Mouse (Mus musculus): ENCODE measurements around the gene Bach2.

The Bach2 gene

DNA sequence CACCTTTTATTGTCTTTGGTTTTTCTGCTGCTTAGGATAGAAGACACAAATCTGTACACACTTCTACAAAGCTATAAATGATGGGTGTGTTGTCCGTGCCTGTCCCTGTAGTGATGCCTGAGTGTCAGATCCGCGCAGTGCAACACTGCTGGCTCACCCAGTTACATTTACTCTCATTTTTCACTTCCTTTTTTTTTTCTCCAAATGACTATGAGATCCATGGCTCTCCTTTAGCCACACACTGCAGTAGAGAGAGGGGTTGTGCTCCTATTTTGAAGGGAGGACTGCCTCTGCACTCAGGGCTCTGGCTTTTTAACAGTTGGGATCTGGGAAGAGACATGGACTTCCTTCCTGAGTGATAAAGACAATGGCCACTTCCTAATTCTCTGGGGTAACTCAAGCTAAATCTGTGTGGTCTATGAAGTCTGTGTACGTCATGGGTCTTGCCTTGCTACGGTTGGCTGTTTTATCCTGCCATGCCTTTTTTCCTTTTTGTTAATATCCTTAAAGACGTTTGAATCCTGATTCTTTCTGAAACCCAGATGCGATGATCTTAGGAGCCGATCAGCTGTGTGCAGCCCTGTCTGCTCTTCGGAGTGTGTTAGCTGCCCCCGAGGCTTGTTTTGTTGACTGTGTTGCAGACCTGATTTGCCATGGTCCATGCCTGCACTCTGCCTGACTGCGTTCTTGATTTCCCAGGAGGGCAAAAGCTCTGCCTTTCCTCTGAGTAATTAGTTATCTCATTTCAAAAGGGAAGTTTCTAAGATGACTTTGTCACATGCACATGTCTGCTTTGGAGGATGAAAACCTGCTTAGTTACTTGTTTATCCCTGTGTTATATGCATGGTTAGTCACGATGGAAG lies 120.2 kb downstream of the Bach2 start:
- peak in 1 of 2 experiments; percentile 60 for DNase-seq (ENCODE audit: low spot score in 2 of 2)

DNA sequence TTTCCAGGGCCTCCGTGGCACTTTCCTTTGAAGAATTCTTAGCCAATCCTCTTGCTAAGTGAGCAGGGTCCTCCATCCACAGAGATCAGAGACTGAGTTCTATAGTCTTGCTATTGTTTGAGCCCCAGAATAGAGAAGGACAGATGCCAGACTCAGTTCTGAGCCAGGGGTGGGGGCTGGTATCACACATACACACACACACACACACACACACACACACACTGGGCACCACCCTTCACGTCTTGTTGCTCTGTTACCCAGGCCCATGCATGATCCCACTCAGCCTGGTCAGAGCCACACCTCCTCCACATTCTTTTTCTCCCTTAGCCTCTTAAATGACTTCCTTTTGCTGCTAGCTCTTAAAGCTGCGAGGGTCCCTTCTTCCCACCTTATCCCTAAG lies 121.0 kb downstream of the Bach2 start:
- no peak for DNase-seq (ENCODE audit: low spot score in 2 of 2)

DNA sequence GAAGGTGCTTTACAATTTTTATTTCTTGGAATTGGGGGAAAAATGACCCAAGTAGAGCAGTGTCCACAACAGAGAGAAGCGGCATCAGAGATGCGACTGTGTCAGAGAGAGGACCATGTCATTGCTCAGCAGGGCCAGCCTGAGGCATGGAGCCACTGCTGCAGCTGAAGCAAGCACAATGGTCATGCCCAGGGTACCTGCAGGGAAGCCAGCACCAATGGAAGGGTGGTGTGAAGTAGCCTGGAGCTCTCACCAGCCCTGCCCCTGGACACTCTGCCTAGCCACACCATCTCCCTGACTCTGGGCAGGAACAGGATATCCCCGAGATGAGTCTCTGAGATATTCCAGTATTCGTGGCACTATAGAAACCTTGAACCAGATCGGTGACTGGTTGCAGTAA lies 121.9 kb downstream of the Bach2 start:
- DNase-seq (ENCODE audit: low spot score in 2 of 2), result no peak

DNA sequence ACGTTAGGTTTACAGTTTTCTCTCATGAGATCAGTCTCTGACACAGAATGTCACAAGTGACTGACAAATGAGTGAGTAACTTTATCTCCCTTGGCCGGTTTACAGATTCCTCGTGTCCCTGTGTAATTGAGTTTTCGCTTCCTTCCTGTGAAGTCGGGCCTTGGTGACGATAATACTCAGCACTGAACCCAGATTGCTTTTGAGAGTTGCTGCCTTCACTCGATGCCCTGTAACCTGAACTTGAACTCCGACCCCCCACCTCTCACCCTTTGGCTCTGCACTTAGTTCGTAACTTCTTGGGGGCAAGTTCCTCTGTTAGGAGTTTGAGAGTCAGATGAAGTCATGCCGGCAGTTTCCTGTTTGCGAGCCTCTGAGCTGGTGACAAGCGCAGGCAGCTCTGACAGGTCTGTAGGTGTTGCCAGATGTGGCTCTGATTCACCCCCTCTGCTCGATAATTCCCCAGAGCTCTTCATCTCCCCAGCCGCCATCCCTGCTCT lies 124.9 kb downstream of the Bach2 start:
- DNase-seq (ENCODE audit: low spot score in 2 of 2), result peak; percentile 87 to 88

DNA sequence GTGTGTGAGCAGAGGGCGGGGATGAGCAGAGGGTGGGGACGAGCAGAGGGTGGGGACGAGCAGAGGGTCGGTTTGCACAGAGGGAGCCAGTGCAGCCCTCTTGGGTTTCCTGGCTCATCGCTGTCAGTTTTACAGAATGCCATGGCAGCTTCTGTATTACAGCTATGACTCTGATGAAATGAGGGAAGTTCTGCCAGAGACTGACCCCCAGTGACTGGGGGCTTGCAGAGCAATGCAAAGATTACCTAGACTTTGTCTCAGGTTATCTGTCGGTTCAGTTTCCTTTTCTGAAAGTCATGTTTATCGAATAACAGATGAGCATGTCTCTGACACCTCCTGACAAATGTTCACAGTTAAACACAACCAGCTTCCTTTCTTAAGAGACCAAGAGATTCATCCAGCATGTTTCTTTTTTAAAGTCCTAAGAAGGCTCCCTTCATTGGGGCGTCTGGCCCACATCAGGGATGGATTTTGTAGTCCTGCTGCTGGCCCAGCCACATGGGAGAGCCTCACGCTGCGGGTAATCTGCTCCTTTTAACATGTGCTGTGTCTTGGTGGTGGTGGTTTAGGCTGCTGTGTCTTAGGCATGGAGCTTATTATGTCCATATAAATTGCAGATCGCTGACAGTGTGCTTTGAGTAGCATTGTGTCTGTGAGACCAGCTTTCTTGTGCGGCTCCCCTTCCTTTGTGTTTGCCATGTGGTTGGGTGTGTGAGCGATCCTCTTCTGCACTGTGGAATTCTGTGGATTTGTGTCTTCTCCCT lies 126.7 kb downstream of the Bach2 start:
- DNase-seq (ENCODE audit: low spot score in 2 of 2), result peak; percentile 29 to 50

DNA sequence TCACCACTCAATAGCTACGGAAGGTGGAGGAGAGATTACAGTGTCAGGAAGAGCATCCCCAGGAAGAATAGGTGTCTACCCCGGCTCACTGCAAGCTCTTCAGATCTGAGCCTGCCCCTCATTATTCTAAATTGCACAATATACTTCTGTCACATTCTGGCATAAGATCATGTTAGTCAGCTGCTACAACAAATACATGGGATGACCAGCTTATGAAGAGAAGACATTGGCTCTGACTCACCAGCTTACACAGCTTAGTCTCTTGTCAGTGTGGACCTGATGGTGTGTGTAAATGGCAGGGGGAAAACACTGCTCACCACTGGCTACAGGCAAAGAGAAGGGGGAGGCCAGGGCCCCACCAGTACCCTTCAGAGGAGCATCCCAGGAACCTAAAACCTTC lies 127.6 kb downstream of the Bach2 start:
- no peak for DNase-seq (ENCODE audit: low spot score in 2 of 2)

DNA sequence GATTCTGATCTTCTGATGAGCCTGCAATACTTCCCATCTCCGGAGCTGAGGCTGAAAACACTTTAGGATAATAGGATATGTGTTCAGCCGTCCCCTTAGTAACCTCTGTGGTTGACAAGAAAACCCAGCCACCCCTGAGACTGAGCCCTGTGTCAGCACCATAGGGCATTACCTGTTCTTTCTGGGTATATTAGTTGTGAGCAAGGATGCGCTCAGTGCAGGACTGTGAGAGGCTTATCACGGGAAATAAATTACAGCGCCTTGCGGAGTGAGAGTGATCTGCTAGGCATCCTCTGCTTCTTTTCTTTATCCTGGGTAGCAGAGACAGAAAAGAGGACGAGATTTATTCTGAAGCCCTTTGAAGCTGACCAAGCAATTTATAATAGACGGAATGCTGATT lies 129.7 kb downstream of the Bach2 start:
- no peak for DNase-seq (ENCODE audit: low spot score in 2 of 2)

DNA sequence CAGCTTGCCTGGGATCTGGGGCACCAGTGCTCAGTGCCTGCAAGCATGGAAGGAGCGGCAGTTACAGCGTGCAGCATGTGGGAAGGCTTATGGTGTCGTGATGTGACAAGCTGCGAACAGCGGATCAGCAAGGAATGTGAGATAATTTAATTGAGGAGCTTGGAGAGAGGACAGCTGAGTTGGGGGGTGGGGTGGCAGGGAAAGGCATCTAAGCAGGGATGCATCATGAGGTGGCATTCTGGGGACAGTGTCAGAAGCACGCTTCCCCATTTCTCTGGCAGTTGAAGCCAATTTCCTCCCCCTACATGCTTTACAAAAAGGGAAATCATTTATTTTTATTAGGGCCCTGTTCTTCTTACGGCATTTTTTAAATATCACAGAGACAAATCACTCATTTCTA lies 134.5 kb downstream of the Bach2 start:
- DNase-seq (ENCODE audit: low spot score in 2 of 2), result peak in 1 of 2 experiments; percentile 21

DNA sequence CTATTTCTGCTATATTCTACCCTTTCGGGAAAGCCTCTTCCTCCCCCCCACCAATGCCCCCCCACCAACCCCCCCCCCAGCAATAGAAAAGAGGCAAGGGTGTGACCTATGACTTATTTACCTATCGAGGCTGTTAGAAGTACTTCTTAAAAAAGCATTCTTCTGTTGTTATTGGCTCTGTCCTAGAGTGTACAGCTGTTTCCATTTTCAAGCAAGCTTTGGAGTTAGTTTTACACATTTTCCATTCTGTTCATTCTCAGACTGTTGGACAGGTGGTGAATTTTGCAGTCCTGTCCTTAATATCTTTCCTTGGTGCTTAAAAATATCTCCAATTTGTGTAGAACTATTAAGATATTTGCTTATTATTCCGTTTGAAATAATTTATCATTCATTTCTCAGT lies 134.9 kb downstream of the Bach2 start:
- DNase-seq (ENCODE audit: low spot score in 2 of 2), result no peak

DNA sequence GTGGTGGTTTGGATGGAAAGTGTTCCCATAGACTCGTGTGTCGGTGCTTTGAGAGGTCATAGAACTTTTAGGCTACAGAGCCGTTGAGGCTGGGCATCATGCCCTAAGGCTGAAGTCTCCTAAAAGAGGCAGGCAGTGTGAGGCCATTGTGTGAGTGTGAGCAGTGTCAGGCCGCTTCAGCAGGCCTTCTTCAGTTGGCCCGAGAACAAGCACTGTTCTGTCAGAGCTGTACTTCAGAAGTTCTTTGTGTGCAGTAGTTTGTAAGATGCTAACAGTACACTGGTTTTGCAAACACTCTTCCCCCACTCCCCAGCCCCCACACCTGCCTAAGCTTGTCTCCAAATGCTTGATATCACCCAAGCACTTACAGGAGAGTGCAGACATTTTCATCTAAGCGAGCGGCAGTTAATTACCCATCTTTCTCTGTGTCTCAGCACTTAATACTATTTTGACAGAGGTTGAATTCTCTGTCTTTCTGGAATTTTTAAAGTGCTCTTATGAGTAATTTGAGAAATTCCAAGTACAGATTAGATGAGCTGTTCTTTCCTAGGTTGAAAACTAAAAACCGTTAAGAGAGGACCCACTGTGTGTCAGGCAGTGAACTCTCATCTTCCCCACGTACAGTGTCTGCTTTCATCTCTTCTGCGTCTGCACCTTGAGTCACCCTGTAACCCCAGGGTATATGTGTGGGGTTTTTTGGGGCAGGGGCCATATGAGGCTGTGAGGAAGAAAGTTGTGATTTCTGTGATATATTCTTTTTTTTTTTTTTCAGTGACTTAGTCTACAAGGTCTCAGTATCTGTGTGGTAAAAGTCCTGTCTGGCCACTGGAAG lies 136.4 kb downstream of the Bach2 start:
- no peak for DNase-seq (ENCODE audit: low spot score in 2 of 2)

DNA sequence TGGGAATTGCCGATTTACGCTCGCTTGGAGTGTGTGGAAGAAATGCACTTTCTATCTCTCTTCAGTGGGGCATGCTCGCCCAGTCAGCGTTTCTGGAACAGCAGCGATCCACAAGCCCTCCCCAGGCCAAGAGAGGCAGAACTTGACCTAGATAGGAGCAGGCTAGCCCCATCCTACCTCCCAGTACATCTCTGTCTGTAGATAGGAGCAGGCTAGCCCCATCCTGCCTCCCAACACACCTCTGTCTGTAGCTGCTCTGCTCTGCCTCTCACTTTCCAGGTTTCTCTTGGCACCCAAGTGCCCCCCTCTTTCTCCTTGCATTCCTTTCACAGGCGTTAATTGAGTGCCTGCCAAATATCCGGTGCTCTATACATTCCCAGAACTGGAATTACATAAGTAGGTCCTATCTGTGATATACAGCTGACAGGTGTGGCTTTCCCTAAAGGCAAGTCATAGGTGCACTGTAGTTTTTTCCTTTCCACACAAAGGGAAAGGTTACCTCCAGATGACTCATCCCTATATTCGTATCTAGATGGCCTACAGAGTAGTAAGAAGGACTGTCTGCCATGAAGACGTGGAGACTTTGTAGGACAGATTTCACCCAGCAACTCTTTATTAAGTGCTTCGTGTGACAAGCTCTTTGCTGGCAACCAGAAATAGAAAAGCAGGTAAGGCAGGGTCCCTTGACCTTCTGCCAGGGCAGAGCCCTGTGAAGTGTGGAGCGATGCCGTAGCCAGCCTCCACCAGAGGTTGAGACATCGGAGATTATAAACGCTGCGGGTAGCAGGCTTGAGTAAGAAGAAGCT lies 137.3 kb downstream of the Bach2 start:
- DNase-seq (ENCODE audit: low spot score in 2 of 2), result no peak

DNA sequence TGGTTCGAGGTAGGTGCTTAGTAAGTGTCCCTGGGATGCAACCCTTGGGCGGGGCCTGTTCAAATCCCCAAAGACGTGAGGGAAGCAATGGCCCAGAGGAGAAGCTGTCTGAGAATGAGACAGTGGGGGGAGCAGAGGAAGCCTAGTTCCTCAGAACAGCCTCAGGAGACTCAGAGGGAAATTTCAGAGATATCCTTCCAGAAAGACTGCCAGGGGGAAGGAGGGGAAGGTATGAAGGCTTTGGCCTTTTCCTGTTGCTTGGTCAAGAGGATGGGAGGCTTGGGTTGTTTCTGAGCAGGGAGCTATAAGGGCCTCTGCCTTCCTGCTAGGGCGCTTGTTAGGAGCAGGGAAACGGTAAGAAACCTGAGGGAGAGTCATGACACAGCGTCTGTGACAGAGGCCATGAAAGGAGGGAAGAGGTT lies 137.9 kb downstream of the Bach2 start:
- no peak for DNase-seq (ENCODE audit: low spot score in 2 of 2)

DNA sequence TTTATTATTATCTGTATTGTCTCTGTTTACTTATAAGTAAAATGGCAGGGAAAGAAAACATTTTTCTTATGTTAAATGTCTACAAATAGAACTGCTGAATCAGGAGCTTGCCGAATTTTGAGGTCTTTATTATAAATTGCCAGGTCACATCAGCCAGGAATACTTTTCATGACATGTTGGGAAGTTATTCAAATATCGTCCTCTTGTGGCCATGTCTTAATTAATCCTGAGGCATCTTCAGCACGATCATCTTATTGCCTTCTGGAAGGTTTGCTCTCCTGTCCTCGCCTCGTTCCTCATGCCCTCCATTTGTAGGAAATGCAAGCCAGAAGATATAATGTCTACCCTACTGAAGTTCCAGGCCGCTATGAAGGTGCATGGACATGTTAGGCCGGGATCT lies 140.5 kb downstream of the Bach2 start:
- DNase-seq (ENCODE audit: low spot score in 2 of 2), result no peak

DNA sequence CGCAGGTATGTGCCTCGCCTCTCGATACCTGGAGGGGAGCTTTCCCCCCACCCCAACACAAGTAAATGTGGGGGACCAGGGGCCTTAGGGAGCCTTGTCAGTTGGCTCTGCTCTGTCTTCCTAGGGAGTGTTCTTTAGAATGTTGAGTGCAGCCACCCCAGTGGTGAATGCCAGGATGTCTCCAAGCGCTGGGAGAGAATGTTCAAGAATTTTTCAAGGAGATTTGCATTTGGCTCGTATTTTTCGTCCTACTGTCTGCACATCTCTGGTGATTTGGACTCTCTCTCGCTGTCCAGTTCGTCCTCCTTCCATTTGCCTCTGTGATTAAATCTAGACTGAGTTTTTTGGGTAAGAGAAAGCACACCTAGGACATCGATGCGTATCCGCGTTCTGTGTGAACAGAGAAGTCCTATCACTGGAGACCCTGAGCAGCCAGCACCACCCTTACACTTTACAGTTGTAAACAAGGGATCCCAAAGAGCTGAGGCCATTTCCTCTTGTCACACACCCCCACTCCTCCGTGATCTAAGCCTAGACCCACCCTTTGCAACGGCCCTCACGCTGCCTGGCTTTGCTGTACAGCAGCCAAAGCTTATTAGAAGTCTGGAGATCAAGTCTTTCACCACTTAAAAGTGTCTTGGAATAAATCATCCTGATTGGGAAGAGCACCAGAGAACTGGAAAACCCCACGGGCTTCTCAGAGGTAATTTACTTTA lies 143.2 kb downstream of the Bach2 start:
- no peak for DNase-seq (ENCODE audit: low spot score in 2 of 2)

DNA sequence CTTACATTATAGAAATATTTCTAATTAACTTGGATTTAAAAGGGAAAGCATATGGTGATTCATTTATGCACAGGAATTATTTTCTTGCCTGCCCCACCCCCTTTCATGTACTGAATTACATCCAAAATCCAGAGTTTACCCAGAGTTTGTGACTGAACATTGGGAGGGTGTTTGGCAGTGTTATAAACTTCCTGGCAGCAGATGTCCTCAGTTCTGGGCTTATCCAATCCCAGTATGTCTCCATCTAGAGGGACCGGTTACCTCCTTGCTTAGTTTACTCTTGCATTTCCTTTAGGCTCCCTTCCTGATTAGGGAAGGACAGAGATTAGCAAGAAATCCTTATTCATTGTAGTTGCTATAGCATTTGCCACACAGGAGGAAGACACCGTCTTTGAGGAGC lies 146.5 kb downstream of the Bach2 start:
- DNase-seq (ENCODE audit: low spot score in 2 of 2), result no peak

DNA sequence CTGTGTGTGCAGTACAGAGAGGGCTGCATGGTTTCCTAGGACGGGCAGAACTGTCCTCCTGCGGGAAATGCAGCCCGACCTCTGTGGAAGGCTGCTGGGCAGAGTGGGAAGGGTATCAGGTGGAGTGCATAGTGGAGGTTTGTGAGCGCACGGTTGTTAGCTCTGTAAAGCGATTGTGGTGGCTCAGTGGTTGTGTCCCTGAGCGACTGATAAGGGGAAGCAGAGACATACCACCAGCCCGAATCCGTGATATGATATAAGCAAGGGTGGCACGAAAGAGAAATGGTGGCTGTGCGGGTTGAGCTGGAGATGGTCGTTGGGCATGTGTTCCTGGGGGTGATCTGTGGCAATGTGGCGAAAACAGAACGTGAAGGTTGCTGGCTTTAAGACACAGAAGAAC lies 147.0 kb downstream of the Bach2 start:
- DNase-seq (ENCODE audit: low spot score in 2 of 2), result no peak

DNA sequence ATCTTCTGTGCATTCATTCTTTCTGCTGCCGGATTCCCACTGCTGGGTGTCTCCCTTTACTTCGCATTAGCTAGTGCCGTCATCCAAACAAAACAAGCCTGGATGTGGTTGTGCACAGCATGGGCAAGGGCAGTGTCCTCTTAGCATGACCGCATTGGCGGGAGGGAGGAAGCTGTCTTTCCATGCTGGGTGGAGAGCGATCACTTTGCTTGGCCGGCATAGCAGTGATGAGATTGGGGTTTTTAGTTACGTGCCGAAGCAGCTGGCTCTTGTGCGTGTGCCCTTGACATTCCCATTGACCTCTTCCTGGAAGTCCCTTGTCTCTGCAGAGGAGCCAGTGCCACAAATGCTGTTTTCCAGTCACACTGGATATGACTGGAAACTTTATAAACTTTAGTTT lies 147.7 kb downstream of the Bach2 start:
- no peak for DNase-seq (ENCODE audit: low spot score in 2 of 2)

DNA sequence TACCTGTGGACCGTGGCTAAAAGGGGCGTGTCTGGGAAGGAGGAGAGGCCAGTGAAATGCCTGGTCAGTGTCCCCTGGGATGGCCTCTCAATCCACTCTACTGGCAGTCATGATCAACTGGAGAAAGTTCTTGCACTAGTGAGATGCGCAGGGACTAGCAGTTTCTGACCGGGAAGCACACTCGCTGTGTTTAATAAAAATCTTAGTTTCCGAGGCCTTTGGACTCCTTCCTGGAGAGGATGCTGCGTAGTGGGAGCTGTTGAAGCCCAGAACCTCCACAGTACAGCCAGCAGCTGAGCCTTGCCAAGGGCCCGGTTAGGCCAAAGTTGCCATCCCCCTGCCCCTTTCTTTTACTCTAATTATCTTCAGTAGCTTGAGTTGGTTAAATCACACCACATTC lies 148.3 kb downstream of the Bach2 start:
- DNase-seq (ENCODE audit: low spot score in 2 of 2), result no peak

DNA sequence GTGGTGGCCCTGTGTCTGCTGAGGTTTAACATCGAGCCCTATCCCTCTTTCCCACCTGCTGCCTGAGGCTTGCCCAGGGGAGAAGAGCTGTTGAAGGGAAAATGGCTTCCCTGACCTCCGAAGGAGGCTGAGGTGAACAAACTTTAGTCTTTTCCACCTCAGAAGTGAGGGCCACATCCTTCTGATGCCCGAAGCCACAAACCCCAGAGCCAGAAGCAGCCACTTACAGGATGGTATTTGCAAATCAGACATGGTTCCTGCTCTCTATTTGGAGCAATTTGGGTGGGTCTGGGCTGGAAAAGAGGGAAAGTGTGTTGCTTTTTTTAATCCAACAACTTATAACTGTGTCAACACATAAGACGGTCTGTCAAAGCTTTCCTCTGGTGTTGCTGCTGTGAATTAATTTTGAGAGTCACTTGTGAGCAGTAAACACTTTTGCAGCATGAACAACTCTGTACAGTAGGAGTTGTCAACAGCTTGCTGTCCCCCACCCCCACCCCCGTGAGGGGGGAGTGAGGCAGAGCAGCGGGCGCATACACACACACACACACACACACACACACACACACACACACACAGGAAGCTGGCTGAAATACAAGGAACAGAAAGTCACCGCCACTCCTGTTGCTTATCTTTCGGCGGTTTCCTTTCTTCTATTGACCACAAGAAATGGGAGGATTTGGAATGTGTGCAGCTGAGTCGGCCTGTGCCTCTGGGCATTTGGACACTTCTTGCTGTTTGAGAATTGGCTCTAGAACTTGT lies 149.1 kb downstream of the Bach2 start:
- peak; percentile 59 to 77 for DNase-seq (ENCODE audit: low spot score in 2 of 2)

DNA sequence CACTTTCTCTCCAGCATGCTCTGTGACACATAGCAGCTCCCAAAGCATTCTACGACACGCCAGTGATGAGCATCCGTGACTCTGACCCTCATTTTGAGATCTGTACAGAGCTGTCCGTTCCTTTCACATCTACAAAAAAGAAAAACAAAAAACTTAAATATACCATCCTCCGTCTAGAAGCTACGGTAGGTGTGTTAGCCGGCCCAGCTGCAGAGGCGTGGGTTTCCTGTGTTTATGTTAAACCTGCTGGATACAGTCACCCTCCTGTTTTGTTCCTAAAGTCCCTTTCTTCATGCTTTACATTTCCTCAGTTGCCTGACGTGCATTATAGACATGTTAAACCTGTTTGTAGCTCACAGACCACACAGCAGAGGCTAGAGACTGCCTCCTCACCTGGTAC lies 150.0 kb downstream of the Bach2 start:
- peak in 1 of 2 experiments; percentile 19 for DNase-seq (ENCODE audit: low spot score in 2 of 2)

Data from natural killer cell, adult 2 months (primary cell).